Mouse (Mus musculus): Measurements from ENCODE around the gene Ogfr. TPM values are rescaled to one million over a fixed set of nuclear protein-coding genes. Genes with fewer than 3 reads are reported as not detected.

The Ogfr gene
- polyA plus RNA-seq, 1 experiment from 2014 or later: 22.5 TPM

- Histone ChIP-seq H3K9me3 (replicated peaks; ENCODE audit: control insufficient read depth, low read length) (no peaks in the 10 kb centered on the region), H3K27ac (ENCODE audit: low read length) (no peak overlapping the region), H3K4me2 (ENCODE audit: low read depth, low read length) (no peak overlapping the region), H3K27me3 (ENCODE audit: control insufficient read depth, insufficient read depth, low read depth, low read length) (no peaks in the 10 kb centered on the region), H3K9ac (ENCODE audit: low read depth, low read length) (no peak overlapping the region), H3K4me3 (ENCODE audit: low read depth, low read length) (no peak overlapping the region), H3K36me3 (ENCODE audit: control insufficient read depth, insufficient read depth) (no peaks in the 10 kb centered on the region), H3K4me1 (ENCODE audit: control insufficient read depth, low read depth, low read length) (no peaks in the 10 kb centered on the region)
- 45% methylated on average over 6 of the region's 6 CpGs for WGBS (ENCODE audit: insufficient replicate concordance)
- no peak for ATAC-seq (ENCODE audit: low read depth)
These were observed 25.7 kb upstream of the Ogfr start for GRCm38 (mm10) chr2:180563296-180563695.

DNA sequence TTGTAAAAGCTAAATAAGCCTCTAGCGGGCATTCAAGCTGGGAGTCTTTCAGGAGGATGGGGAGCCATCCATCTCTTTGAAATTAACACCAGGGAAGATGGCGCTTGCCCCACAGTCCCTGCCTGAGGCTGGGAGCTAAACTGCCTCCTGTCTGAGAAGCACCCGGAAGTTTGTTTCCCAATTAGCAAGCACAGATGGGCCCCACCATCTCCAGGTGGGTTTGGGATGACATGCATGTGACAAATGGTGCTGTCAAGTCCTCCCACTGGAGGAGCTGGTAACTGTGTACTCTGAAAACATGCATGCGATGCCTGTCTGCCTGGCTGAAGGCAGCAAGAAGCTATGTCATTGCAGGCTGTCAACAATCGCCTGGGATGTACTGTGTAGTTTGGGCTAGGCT lies 25.2 kb upstream of the Ogfr start:
- no peak for ATAC-seq (ENCODE audit: low read depth)
- H3K27ac ChIP-seq (ENCODE audit: low read length): no peak overlapping the region
- no peaks in the 10 kb centered on the region for H3K36me3 ChIP-seq (ENCODE audit: control insufficient read depth, insufficient read depth)
- no peak overlapping the region for H3K4me3 ChIP-seq (ENCODE audit: low read depth, low read length)
- no peak overlapping the region for H3K9ac ChIP-seq (ENCODE audit: low read depth, low read length)
- H3K4me1 ChIP-seq (ENCODE audit: control insufficient read depth, low read depth, low read length): no peaks in the 10 kb centered on the region
- WGBS (ENCODE audit: insufficient replicate concordance): 42% methylated on average over 5 of the region's 5 CpGs
- H3K4me2 ChIP-seq (ENCODE audit: low read depth, low read length): no peak overlapping the region
- H3K27me3 ChIP-seq (ENCODE audit: control insufficient read depth, insufficient read depth, low read depth, low read length): no peaks in the 10 kb centered on the region
- H3K9me3 ChIP-seq (replicated peaks; ENCODE audit: control insufficient read depth, low read length): no peaks in the 10 kb centered on the region

DNA sequence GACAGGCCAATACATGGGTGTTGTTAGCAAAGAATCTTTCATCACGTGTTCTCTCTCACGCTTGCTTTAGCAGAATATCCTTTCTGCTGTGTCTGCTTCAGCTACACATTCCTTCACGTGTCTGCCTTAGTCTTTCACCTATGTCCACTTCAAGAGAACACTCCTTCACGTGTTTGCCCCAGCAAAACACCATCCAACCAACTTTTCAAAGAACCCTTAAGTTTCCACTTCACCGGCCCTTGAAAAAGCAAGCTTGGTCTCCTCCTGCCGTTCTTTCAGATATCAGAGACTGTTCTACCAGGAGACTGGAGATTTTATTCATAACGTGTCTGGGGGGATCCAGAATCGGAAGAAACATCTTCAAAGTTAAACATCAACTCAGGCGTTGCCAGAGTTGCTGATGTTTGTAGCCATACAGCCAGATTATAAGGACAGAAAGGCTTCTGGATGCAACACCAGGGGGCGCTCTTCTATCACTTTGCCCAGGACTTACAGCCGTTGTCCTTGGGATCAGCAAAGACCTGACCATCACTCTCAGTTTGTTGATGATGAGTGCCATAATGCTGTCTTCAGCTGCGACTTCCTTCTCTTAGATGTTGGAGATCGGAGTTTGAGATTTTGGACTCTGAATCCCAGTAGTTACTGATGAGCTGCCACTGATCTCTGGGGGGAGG lies 22.7 kb upstream of the Ogfr start:
- H3K4me1 ChIP-seq (ENCODE audit: control insufficient read depth, low read depth, low read length): no peaks in the 10 kb centered on the region
- no peaks in the 10 kb centered on the region for H3K9me3 ChIP-seq (replicated peaks; ENCODE audit: control insufficient read depth, low read length)
- no peak for ATAC-seq (ENCODE audit: low read depth)
- H3K27me3 ChIP-seq (ENCODE audit: control insufficient read depth, insufficient read depth, low read depth, low read length): no peaks in the 10 kb centered on the region
- WGBS (ENCODE audit: insufficient replicate concordance): 27% methylated on average over 13 of the region's 13 CpGs
- H3K4me3 ChIP-seq (ENCODE audit: low read depth, low read length): no peak overlapping the region
- no peak overlapping the region for H3K4me2 ChIP-seq (ENCODE audit: low read depth, low read length)
- no peak overlapping the region for H3K27ac ChIP-seq (ENCODE audit: low read length)
- H3K36me3 ChIP-seq (ENCODE audit: control insufficient read depth, insufficient read depth): no peaks in the 10 kb centered on the region
- no peak overlapping the region for H3K9ac ChIP-seq (ENCODE audit: low read depth, low read length)

DNA sequence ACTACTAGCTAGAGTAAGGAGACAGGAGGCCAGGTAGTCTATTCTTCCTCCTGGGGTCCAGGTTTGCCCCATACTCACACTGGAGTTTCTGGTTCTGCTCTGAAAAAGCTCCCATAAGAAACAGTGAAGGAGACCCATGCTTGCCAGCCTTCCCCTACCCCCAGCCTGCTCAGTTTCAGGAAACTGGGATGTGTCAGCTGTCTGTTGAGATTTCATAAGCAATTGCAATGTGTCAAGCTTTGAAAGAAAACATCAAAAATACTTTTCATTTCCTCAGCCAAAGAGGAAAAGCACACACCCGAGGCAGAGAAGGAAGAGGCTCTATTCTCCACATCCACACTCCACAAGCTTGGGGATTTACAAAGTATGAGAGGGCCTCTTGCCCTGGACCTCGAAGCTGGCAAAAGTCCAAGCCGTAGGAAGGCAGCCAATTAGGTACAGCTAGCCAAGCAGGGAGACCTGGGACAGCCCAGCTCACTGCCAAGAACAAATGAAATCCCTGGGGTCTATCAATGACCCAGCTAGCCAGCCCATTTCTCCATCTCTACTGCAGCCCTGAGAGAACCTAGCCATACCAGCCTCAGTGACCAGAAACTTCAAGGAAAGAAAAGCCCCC lies 19.9 kb upstream of the Ogfr start:
- no peak for ATAC-seq (ENCODE audit: low read depth)
- no peaks in the 10 kb centered on the region for H3K36me3 ChIP-seq (ENCODE audit: control insufficient read depth, insufficient read depth)
- no peak overlapping the region for H3K4me2 ChIP-seq (ENCODE audit: low read depth, low read length)
- H3K27ac ChIP-seq (ENCODE audit: low read length): no peak overlapping the region
- no peaks in the 10 kb centered on the region for H3K4me1 ChIP-seq (ENCODE audit: control insufficient read depth, low read depth, low read length)
- no peak overlapping the region for H3K4me3 ChIP-seq (ENCODE audit: low read depth, low read length)
- no peaks in the 10 kb centered on the region for H3K27me3 ChIP-seq (ENCODE audit: control insufficient read depth, insufficient read depth, low read depth, low read length)
- no peaks in the 10 kb centered on the region for H3K9me3 ChIP-seq (replicated peaks; ENCODE audit: control insufficient read depth, low read length)
- no peak overlapping the region for H3K9ac ChIP-seq (ENCODE audit: low read depth, low read length)
- WGBS (ENCODE audit: insufficient replicate concordance): 25% methylated on average over 3 of the region's 3 CpGs

- H3K9ac ChIP-seq (ENCODE audit: low read depth, low read length): no peak overlapping the region
- H3K9me3 ChIP-seq (replicated peaks; ENCODE audit: control insufficient read depth, low read length): no peaks in the 10 kb centered on the region
- no peaks in the 10 kb centered on the region for H3K36me3 ChIP-seq (ENCODE audit: control insufficient read depth, insufficient read depth)
- no peak overlapping the region for H3K27ac ChIP-seq (ENCODE audit: low read length)
- H3K4me3 ChIP-seq (ENCODE audit: low read depth, low read length): no peak overlapping the region
- no peaks in the 10 kb centered on the region for H3K4me1 ChIP-seq (ENCODE audit: control insufficient read depth, low read depth, low read length)
- H3K4me2 ChIP-seq (ENCODE audit: low read depth, low read length): no peak overlapping the region
- no peaks in the 10 kb centered on the region for H3K27me3 ChIP-seq (ENCODE audit: control insufficient read depth, insufficient read depth, low read depth, low read length)
- 44% methylated on average over 4 of the region's 4 CpGs for WGBS (ENCODE audit: insufficient replicate concordance)
- peak; percentile 51 for ATAC-seq (ENCODE audit: low read depth)
These were observed 12.6 kb upstream of the Ogfr start for GRCm38 (mm10) chr2:180576482-180576881.

DNA sequence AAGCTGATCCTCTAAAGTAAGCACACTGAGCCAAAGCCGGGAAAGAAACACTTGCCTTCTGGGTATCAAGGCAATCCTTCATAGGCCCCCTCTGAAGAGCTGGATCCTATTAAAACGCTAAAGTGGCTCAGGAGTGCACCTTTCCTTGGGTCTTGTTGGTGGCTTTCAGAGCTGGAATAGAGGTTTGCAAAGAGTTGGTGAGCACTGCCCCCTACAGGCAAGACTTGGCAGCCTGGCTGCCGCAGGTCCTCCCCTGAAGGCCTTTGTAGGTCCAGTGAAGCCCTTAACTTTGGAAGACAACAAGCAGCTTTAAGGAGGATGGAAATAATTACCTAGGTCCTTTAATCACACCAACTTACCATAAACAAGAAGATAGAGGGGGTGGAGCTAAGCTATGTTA lies 10.4 kb upstream of the Ogfr start:
- H3K4me2 ChIP-seq (ENCODE audit: low read depth, low read length): no peak overlapping the region
- no peaks in the 10 kb centered on the region for H3K36me3 ChIP-seq (ENCODE audit: control insufficient read depth, insufficient read depth)
- peaks cover 9% of the 10 kb centered on the region for H3K4me1 ChIP-seq (ENCODE audit: control insufficient read depth, low read depth, low read length)
- H3K4me3 ChIP-seq (ENCODE audit: low read depth, low read length): no peak overlapping the region
- no peaks in the 10 kb centered on the region for H3K27me3 ChIP-seq (ENCODE audit: control insufficient read depth, insufficient read depth, low read depth, low read length)
- ATAC-seq (ENCODE audit: low read depth): no peak
- 5% methylated on average over 3 of the region's 3 CpGs for WGBS (ENCODE audit: insufficient replicate concordance)
- H3K27ac ChIP-seq (ENCODE audit: low read length): no peak overlapping the region
- no peak overlapping the region for H3K9ac ChIP-seq (ENCODE audit: low read depth, low read length)
- no peaks in the 10 kb centered on the region for H3K9me3 ChIP-seq (replicated peaks; ENCODE audit: control insufficient read depth, low read length)

DNA sequence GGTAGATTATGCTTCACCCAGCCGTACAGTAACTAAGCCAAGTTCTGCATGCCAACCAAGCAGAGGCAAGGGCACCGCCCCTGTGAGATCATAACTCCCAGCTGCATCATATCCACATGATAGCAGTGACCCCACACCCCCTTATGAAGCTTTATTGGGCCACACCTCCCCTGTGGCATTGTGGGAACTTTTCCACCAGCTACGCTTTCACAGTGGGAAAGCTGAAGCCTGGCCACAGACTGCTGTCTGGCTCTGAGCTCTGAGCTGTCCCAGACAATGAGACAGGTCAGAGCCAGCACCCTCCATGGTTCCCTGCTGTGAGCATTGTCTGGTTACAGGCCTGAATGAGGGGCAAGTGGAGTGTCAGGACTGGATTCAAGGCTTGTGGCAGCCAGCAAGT lies 8.0 kb upstream of the Ogfr start, which contains the start of gene Mrgbp:
Mrgbp (plus strand) TSS at position 303 of the 400 bp plus-strand sequence.
- 62% methylated on average over 3 of the region's 3 CpGs for WGBS (ENCODE audit: insufficient replicate concordance)
- no peak for ATAC-seq (ENCODE audit: low read depth)

GRCm38 (mm10) chr2:180582481-180583153 lies 6.4 kb upstream of the Ogfr start:
- Histone ChIP-seq H3K4me3 (ENCODE audit: low read depth, low read length) (peak overlapping the region; percentile 82), H3K36me3 (ENCODE audit: control insufficient read depth, insufficient read depth) (0 out of 2 replicates have a peak, but pooled peaks cover 3% of the 10 kb centered on the region), H3K27ac (ENCODE audit: low read length) (peak overlapping the region; percentile 71), H3K4me1 (ENCODE audit: control insufficient read depth, low read depth, low read length) (peaks cover 11% of the 10 kb centered on the region), H3K9me3 (replicated peaks; ENCODE audit: control insufficient read depth, low read length) (no peaks in the 10 kb centered on the region), H3K9ac (ENCODE audit: low read depth, low read length) (peak overlapping the region; percentile 90), H3K27me3 (ENCODE audit: control insufficient read depth, insufficient read depth, low read depth, low read length) (no peaks in the 10 kb centered on the region), H3K4me2 (ENCODE audit: low read depth, low read length) (peak overlapping the region; percentile 87)
- peak; percentile 88 for ATAC-seq (ENCODE audit: low read depth)
- WGBS (ENCODE audit: insufficient replicate concordance): under 1% methylated on average over 57 of the region's 57 CpGs

More for the DNA sequence above, 8.0 kb upstream of the Ogfr start, which contains the start of gene Mrgbp:
- Histone ChIP-seq H3K9ac (ENCODE audit: low read depth, low read length) (no peak within 1 kb of the TSS), H3K4me1 (ENCODE audit: control insufficient read depth, low read depth, low read length) (peaks cover 11% of the 10 kb centered on the region), H3K9me3 (replicated peaks; ENCODE audit: control insufficient read depth, low read length) (no peaks in the 10 kb centered on the region), H3K36me3 (ENCODE audit: control insufficient read depth, insufficient read depth) (0 out of 2 replicates have a peak, but pooled peaks cover 3% of the 10 kb centered on the region), H3K4me3 (ENCODE audit: low read depth, low read length) (no peak within 1 kb of the TSS), H3K27me3 (ENCODE audit: control insufficient read depth, insufficient read depth, low read depth, low read length) (no peaks in the 10 kb centered on the region), H3K4me2 (ENCODE audit: low read depth, low read length) (no peak within 1 kb of the TSS), H3K27ac (ENCODE audit: low read length) (no peak within 1 kb of the TSS)

GRCm38 (mm10) chr2:180583154-180583507 lies 5.9 kb upstream of the Ogfr start:
- 0 out of 2 replicates have a peak, but pooled peaks cover 3% of the 10 kb centered on the region for H3K36me3 ChIP-seq (ENCODE audit: control insufficient read depth, insufficient read depth)
- H3K4me1 ChIP-seq (ENCODE audit: control insufficient read depth, low read depth, low read length): peaks cover 11% of the 10 kb centered on the region
- peak overlapping the region; percentile 90 for H3K9ac ChIP-seq (ENCODE audit: low read depth, low read length)
- peak overlapping the region; percentile 87 for H3K4me2 ChIP-seq (ENCODE audit: low read depth, low read length)
- WGBS (ENCODE audit: insufficient replicate concordance): 13% methylated on average over 7 of the region's 7 CpGs
- H3K27ac ChIP-seq (ENCODE audit: low read length): peak overlapping the region; percentile 71; the same call in 1 of the 2 replicates
- ATAC-seq (ENCODE audit: low read depth): peak; percentile 10; the same call in 1 of the 2 replicates
- no peaks in the 10 kb centered on the region for H3K27me3 ChIP-seq (ENCODE audit: control insufficient read depth, insufficient read depth, low read depth, low read length)
- peak overlapping the region; percentile 82 for H3K4me3 ChIP-seq (ENCODE audit: low read depth, low read length)
- H3K9me3 ChIP-seq (replicated peaks; ENCODE audit: control insufficient read depth, low read length): no peaks in the 10 kb centered on the region

Measured in liver, embryonic 16.5 days (tissue).